Mouse (Mus musculus) stomach, postnatal 0 days (tissue): ENCODE data around the gene Llgl2.

Experiments used
- CTCF ChIP-seq: IDR thresholded peaks from 2 replicates; pipeline ENCODE4 v1.5.1; 2016; ENCODE audit warnings: antibody characterized with exemption, low read depth, mild to moderate bottlenecking, moderate library complexity
- EP300 ChIP-seq: optimal IDR thresholded peaks from 2 replicates; pipeline ENCODE3; 2016; ENCODE audit warnings: antibody characterized with exemption

DNA sequence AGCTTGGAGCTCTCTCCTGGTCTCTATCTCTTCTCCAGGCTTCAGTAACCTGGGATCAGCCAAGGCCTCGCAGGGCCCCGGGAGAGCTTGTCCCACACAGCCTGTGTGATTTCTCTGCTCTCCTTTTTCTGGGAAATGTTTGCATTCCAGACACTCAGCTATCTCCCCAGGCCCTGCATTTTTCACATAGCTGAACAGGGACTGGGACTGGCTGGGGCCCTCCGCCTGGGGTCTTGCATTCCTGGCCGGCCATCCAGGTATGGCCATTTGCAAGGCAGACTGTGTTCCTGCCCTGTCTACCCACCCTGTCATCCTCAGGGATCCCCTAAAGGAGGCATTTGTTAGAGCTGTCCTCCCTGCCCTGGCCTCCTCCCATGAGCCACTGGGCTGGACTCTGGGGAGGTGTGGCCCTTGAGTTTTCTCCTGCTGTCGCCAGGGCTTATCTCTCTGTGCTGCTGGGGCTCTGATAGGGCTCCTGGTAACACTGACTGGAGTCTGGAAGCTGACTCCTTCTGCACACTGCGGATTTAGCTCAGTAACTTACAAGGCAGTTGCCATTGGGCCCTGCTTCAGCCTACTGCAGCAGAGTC, 18.2 kb downstream of the Llgl2 start:
- TF ChIP-seq EP300 (no peak), CTCF (no peak)
